Comparison of ENCODE assay signal across 9 mouse cellular contexts in genomic region chr10:59894251-59895160, GRCm38 (mm10). TPM values are rescaled to one million over a fixed set of nuclear protein-coding genes. Genes with fewer than 3 reads are reported as not detected.
DNase-seq lines count a peak whose midpoint lies in the region; ATAC-seq and TF ChIP-seq lines count a peak whose summit lies in the region.
"Had no signal": no experiment of that assay in that cellular context is flagged by ENCODE, and none has a peak within 500 bp of the region (broad histone marks: within the 10 kb centered on the region; RNA-seq: fewer than 3 reads in every experiment).

No protein-coding gene starts in this region.

- peak overlapping the region; percentile 65 for H3K27ac ChIP-seq in midbrain, embryonic 10.5 days (replicated peaks)
- no peak overlapping the region for H3K27ac ChIP-seq in midbrain, embryonic 15.5 days
- no peak overlapping the region for H3K27ac ChIP-seq in kidney, adult 2 months (ENCODE audit: insufficient read depth, low read depth, low read length)
- H3K27ac ChIP-seq in liver, embryonic 12.5 days, result peak overlapping the region; percentile 43; the same call in 1 of the 2 replicates
- no peak overlapping the region for H3K27ac ChIP-seq in neural tube, embryonic 11.5 days (ENCODE audit: low read depth, low read length)
- H3K27ac ChIP-seq: neural tube, embryonic 12.5 days had no signal

- H3K36me3 ChIP-seq in midbrain, embryonic 10.5 days, result peaks cover 82% of the 10 kb centered on the region
- H3K36me3 ChIP-seq in midbrain, embryonic 15.5 days (replicated peaks), result peaks cover 16% of the 10 kb centered on the region
- H3K36me3 ChIP-seq in kidney, adult 2 months (ENCODE audit: control insufficient read depth, insufficient read depth, low read length), result no peaks in the 10 kb centered on the region; the same call in 1 of the 2 replicates
- H3K36me3 ChIP-seq in liver, embryonic 12.5 days, result peaks cover 90% of the 10 kb centered on the region
- H3K36me3 ChIP-seq in neural tube, embryonic 11.5 days (ENCODE audit: control insufficient read depth, insufficient read depth, low read length), result peaks cover 17% of the 10 kb centered on the region

- H3K9me3 ChIP-seq in midbrain, embryonic 10.5 days (replicated peaks), result no peaks in the 10 kb centered on the region
- no peaks in the 10 kb centered on the region for H3K9me3 ChIP-seq in midbrain, embryonic 15.5 days
- no peaks in the 10 kb centered on the region for H3K9me3 ChIP-seq in liver, embryonic 12.5 days (replicated peaks)
- no peaks in the 10 kb centered on the region for H3K9me3 ChIP-seq in neural tube, embryonic 11.5 days (ENCODE audit: control insufficient read depth, low read length)
- H3K9me3 ChIP-seq: neural tube, embryonic 12.5 days had no signal

- peak; percentile 86 for DNase-seq in midbrain, embryonic 10.5 days (ENCODE audit: low spot score)
- peak; percentile 58 to 71 for DNase-seq in cerebellum, postnatal 36 days
- peak; percentile 86 for DNase-seq in gastrocnemius, adult 18-20 months (ENCODE audit: low spot score)
- peak; percentile 87 for DNase-seq in kidney, adult 2 months
- DNase-seq in neural tube, embryonic 11.5 days (ENCODE audit: low spot score), result peak; percentile 85
- DNase-seq in telencephalon, adult 2 months (ENCODE audit: low read depth, low spot score), result peak; percentile 60

- H3K9ac ChIP-seq in midbrain, embryonic 15.5 days, result no peak overlapping the region
- H3K9ac ChIP-seq in liver, embryonic 12.5 days, result no peak overlapping the region; the same call in 1 of the 2 replicates
- H3K9ac ChIP-seq in neural tube, embryonic 11.5 days (ENCODE audit: low read length), result no peak overlapping the region
- H3K9ac ChIP-seq: neural tube, embryonic 12.5 days had no signal

- TF ChIP-seq POLR2A in kidney, adult 2 months (IDR thresholded peaks at IDR 0.05; ENCODE audit: low read depth, low read length), result no peak

- H3K4me2 ChIP-seq in midbrain, embryonic 15.5 days, result no peak overlapping the region
- H3K4me2 ChIP-seq in liver, embryonic 12.5 days, result no peak overlapping the region
- no peak overlapping the region for H3K4me2 ChIP-seq in neural tube, embryonic 11.5 days (ENCODE audit: low read depth)
- H3K4me2 ChIP-seq: neural tube, embryonic 12.5 days had no signal

- H3K4me3 ChIP-seq in midbrain, embryonic 10.5 days, result no peak overlapping the region
- H3K4me3 ChIP-seq in midbrain, embryonic 15.5 days, result no peak overlapping the region
- no peak overlapping the region for H3K4me3 ChIP-seq in kidney, adult 2 months (ENCODE audit: insufficient read depth, low read depth, low read length)
- H3K4me3 ChIP-seq in liver, embryonic 12.5 days, result no peak overlapping the region
- H3K4me3 ChIP-seq in neural tube, embryonic 11.5 days (ENCODE audit: low read depth, low read length), result no peak overlapping the region
- H3K4me3 ChIP-seq: neural tube, embryonic 12.5 days had no signal

- WGBS in midbrain, embryonic 10.5 days, result 82% methylated on average over 25 of the region's 25 CpGs
- WGBS in midbrain, embryonic 15.5 days, result 80% methylated on average over 25 of the region's 25 CpGs
- 78% methylated on average over 25 of the region's 25 CpGs for WGBS in kidney, adult 2 months
- WGBS in liver, embryonic 12.5 days (ENCODE audit: insufficient replicate concordance), result 79% methylated on average over 25 of the region's 25 CpGs
- 81% methylated on average over 25 of the region's 25 CpGs for WGBS in neural tube, embryonic 11.5 days

- H3K27me3 ChIP-seq in midbrain, embryonic 10.5 days (ENCODE audit: low read depth, poor library complexity, severe bottlenecking), result no peaks in the 10 kb centered on the region
- H3K27me3 ChIP-seq in midbrain, embryonic 15.5 days (replicated peaks), result no peaks in the 10 kb centered on the region
- H3K27me3 ChIP-seq in kidney, adult 2 months (replicated peaks; ENCODE audit: control insufficient read depth, insufficient read depth, low read length), result no peaks in the 10 kb centered on the region
- no peaks in the 10 kb centered on the region for H3K27me3 ChIP-seq in liver, embryonic 12.5 days (replicated peaks)
- no peaks in the 10 kb centered on the region for H3K27me3 ChIP-seq in neural tube, embryonic 11.5 days (ENCODE audit: control insufficient read depth, insufficient read depth, low read length)
- H3K27me3 ChIP-seq: neural tube, embryonic 12.5 days had no signal

- ATAC-seq in midbrain, embryonic 15.5 days (replicated peaks), result no peak
- ATAC-seq in liver, embryonic 12.5 days, result no peak
- ATAC-seq in neural tube, embryonic 11.5 days (ENCODE audit: insufficient read depth, low FRiP score, low TSS enrichment), result no peak

- TF ChIP-seq CTCF in kidney, adult 2 months (conservative IDR thresholded peaks at IDR 0.05; ENCODE audit: insufficient read depth, insufficient read length, low read depth, low read length), result peak; percentile 94

- peaks cover 53% of the 10 kb centered on the region for H3K4me1 ChIP-seq in midbrain, embryonic 10.5 days
- H3K4me1 ChIP-seq in midbrain, embryonic 15.5 days, result peaks cover 42% of the 10 kb centered on the region
- peaks cover 6% of the 10 kb centered on the region; the same call in 1 of the 2 replicates for H3K4me1 ChIP-seq in kidney, adult 2 months (ENCODE audit: control insufficient read depth, insufficient read depth, low read length)
- H3K4me1 ChIP-seq in liver, embryonic 12.5 days, result peaks cover 51% of the 10 kb centered on the region
- H3K4me1 ChIP-seq in neural tube, embryonic 11.5 days (ENCODE audit: control insufficient read depth, insufficient read depth, low read length), result peaks cover 28% of the 10 kb centered on the region

RNA-seq across cellular contexts. Expression of gene Dnajb12, which starts 15.2 kb away (rescaled TPM):
- 27.3 and 27.6 TPM in 2 replicates for polyA plus RNA-seq in midbrain, embryonic 10.5 days (2016; fragmentation: Nextera tagmentation; extraction: Ambion mirVana)
- 18.0 TPM in 2 replicates for polyA plus RNA-seq in midbrain, embryonic 15.5 days (2015; fragmentation: Nextera tagmentation; extraction: Ambion mirVana)
- 10 to 100 TPM; 73.4 to 80.1 TPM for total RNA-seq in gastrocnemius, adult 18-20 months (2021)
- polyA plus RNA-seq in kidney, adult 2 months (2012; rRNA removed), result 85.8 and 87.3 TPM in 2 replicates
- polyA plus RNA-seq in liver, embryonic 12.5 days (2016; fragmentation: Nextera tagmentation; extraction: Ambion mirVana), result 18.0 and 18.7 TPM in 2 replicates
- polyA plus RNA-seq in neural tube, embryonic 11.5 days (2014; fragmentation: Nextera tagmentation; extraction: Ambion mirVana), result 24.9 and 27.3 TPM in 2 replicates

RNA-seq across cellular contexts. Expression of gene Ddit4, which starts 57.1 kb away (rescaled TPM):
- 31.8 and 31.9 TPM in 2 replicates for polyA plus RNA-seq in midbrain, embryonic 10.5 days (2016; fragmentation: Nextera tagmentation; extraction: Ambion mirVana)
- 52.6 and 59.4 TPM in 2 replicates for polyA plus RNA-seq in midbrain, embryonic 15.5 days (2015; fragmentation: Nextera tagmentation; extraction: Ambion mirVana)
- 100 to 1,000 TPM in 1 of 2 experiments, 1 to 10 TPM in 1; 8.1 to 202 TPM for total RNA-seq in gastrocnemius, adult 18-20 months (2021)
- 21.1 and 21.6 TPM in 2 replicates for polyA plus RNA-seq in kidney, adult 2 months (2012; rRNA removed)
- 5.4 and 6.9 TPM in 2 replicates for polyA plus RNA-seq in liver, embryonic 12.5 days (2016; fragmentation: Nextera tagmentation; extraction: Ambion mirVana)
- polyA plus RNA-seq in neural tube, embryonic 11.5 days (2014; fragmentation: Nextera tagmentation; extraction: Ambion mirVana), result 5.2 and 7.0 TPM in 2 replicates

Comparison
In these comparisons a context has a peak if more than half of its experiments do, and no peak if none do; other contexts are left out.
1. H3K27ac ChIP-seq: peak in midbrain, embryonic 10.5 days (single experiment) and liver, embryonic 12.5 days (single experiment); none in midbrain, embryonic 15.5 days (single experiment), kidney, adult 2 months (single experiment) and neural tube, embryonic 11.5 days (single experiment).
2. Peak in every context shown above with its lines, with median percentiles within 50 percentile points of each other: DNase-seq.